Mouse (Mus musculus) monocyte, adult 59 days (primary cell): ENCODE measurements around the gene Ap5m1. TPM values are rescaled to one million over a fixed set of nuclear protein-coding genes. Genes with fewer than 3 reads are reported as not detected.

Experiments used
- total RNA-seq, 2 experiments: library from RNA; stranded (reverse); gene quantifications; one replicate each; pipeline ENCODE4 v1.2.4; 2023

The Ap5m1 gene
- total RNA-seq = 10 to 100 TPM; 19.9 to 24.7 TPM

DNA sequence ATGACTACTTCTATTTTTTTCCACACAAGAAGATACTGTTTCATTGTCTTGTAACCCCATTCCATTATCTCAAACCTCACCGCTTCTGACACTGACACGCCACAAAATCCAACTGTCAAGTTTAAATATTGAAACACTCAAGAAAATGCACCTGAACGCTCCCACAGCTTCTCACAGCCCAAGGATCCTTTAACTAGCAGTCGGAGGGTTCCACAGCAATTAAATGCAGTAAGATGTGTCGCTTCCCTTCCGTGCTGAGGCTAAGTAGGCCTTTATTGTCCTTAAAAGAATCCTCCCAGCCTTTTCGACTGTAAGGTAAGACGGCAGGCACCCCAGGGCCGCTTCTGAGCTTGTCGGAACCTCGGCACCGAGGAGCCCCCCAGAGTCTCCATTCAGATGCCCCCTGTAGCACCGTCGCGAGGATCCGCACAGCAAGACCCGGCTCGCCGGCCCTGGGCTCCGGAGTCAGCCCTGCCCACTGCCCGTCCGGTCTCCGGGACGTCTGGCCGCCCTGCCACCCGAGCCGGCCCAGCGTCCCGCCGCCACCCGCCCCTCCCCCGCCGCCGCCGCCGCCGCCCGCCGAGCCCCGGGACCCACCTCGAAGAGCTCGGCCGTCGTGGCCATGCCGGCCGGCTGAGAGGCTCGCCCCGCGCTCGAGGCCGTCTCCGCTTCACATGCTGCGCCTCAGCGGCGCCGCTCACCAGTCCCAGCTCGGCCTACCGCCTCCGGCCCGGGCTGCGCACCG lies at the start of gene Ap5m1:
Gene Ap5m1, plus strand, starts transcription at position 569 of the 745 bp plus-strand sequence.

GRCm38 (mm10) chr14:49066274-49066823 lies 452 bp downstream of the Ap5m1 start, which contains the start of gene Exoc5:
Gene Exoc5, minus strand, starts transcription at chr14:49066653.

Other genes starting within 250 kb of the Ap5m1 start
- 10 to 100 TPM; 44.7 to 46.8 TPM for gene Exoc5, start 556 bp downstream of the Ap5m1 start, total RNA-seq
- 10 to 100 TPM; 17.1 to 19.4 TPM for gene Naa30, start 106.1 kb downstream of the Ap5m1 start, total RNA-seq
- not detected for gene ccdc198, start 179.4 kb downstream of the Ap5m1 start, total RNA-seq